Mouse (Mus musculus): ENCODE results near the gene Irx3. TPM values are rescaled to one million over a fixed set of nuclear protein-coding genes. Genes with fewer than 3 reads are reported as not detected.

Gene Irx3
- polyA plus RNA-seq (2017; shearing (Covaris generic)), result 0.19 TPM

GRCm38 (mm10) chr8:91801839-91802238, at the start of gene Irx3:
Gene Irx3, minus strand, starts transcription at chr8:91802067.

